7 mouse cellular contexts compared by ENCODE assay signal in the genomic region with DNA sequence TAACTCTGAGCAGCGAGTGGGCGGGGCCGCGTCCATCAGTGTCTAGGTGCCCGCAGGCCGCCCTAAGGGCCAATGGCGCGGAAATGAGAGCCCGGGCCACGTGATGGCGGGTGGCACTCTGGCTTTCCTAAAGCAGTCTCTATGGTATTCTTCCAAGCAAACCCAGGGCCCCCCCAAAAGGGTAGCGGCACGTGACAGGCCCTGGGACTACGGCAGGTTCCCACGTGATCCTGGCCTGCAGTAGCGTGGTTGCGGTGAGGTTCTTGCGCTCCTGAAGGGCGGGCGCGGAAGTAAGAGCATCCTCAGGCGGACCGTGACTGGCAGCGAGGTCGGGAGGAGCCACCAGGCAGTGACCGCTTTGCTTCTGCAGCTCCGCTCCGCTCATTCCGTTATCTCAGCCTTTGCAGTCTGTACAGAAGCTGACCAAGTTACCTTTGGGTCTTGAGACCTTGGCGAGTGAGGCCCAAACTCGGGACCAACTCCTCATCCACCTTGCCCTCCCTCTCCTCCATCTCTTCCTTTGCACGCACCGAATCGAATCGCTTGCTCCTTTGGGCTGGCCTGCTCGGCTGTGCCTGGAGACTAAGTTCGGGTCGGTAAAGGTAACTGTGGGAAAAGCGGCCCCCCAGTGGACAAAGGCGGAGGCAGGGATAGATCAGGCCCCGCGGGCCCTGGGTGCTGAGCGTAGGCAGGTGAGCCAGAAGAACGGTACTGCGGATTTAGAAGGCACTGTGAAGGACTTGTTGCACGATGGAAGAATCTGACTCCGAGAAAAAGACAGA. TPM values are rescaled to one million over a fixed set of nuclear protein-coding genes. Genes with fewer than 3 reads are reported as not detected.
DNase-seq lines count a peak whose midpoint lies in the region; ATAC-seq and TF ChIP-seq lines count a peak whose summit lies in the region.

A gene (plus strand): TSS at position 248 of the 782 bp plus-strand sequence.

- peaks cover 11% of the 10 kb centered on the region; the same call in 1 of the 2 replicates for H3K27me3 ChIP-seq in heart, embryonic 10.5 days (ENCODE audit: insufficient read depth, poor library complexity, severe bottlenecking)
- H3K27me3 ChIP-seq in kidney, embryonic 15.5 days = peaks cover 36% of the 10 kb centered on the region
- peaks cover 16% of the 10 kb centered on the region for H3K27me3 ChIP-seq in limb, embryonic 15.5 days
- no peaks in the 10 kb centered on the region for H3K27me3 ChIP-seq in midbrain, postnatal 0 days (ENCODE audit: insufficient read depth, low read length)

- H3K4me2 ChIP-seq in kidney, embryonic 15.5 days = peak within 1 kb of the TSS; percentile 72
- H3K4me2 ChIP-seq in limb, embryonic 15.5 days = peak within 1 kb of the TSS; percentile 61
- H3K4me2 ChIP-seq in midbrain, postnatal 0 days (ENCODE audit: low read depth, low read length, poor library complexity, severe bottlenecking) = peak within 1 kb of the TSS; percentile 50

- H3K9ac ChIP-seq in kidney, embryonic 15.5 days = 0 out of 2 replicates have a peak within 1 kb of the TSS, but pooled peaks have one; percentile 14
- H3K9ac ChIP-seq in limb, embryonic 15.5 days = 0 out of 2 replicates have a peak within 1 kb of the TSS, but pooled peaks have one; percentile 7
- peak within 1 kb of the TSS; percentile 51 for H3K9ac ChIP-seq in midbrain, postnatal 0 days (replicated peaks; ENCODE audit: low read length, poor library complexity, severe bottlenecking)

- H3K4me1 ChIP-seq in embryonic fibroblast, embryonic 13.5 days (ENCODE audit: control insufficient read depth, insufficient read depth, low read length) = no peaks in the 10 kb centered on the region
- H3K4me1 ChIP-seq in heart, embryonic 10.5 days = no peaks in the 10 kb centered on the region
- H3K4me1 ChIP-seq in kidney, embryonic 15.5 days = no peaks in the 10 kb centered on the region
- H3K4me1 ChIP-seq in limb, embryonic 15.5 days = no peaks in the 10 kb centered on the region
- no peaks in the 10 kb centered on the region for H3K4me1 ChIP-seq in midbrain, postnatal 0 days (ENCODE audit: insufficient read depth, low read length)

- peak; percentile 97 for DNase-seq in brain, adult 2 months (ENCODE audit: low read depth, low spot score)
- peak; percentile 87 for DNase-seq in heart, embryonic 10.5 days (ENCODE audit: low spot score)
- DNase-seq in midbrain, postnatal 0 days (ENCODE audit: low spot score) = peak; percentile 91
- DNase-seq in spleen, postnatal 10 days (ENCODE audit: low spot score in 2 of 2) = peak; percentile 22 to 72

- no peaks in the 10 kb centered on the region for H3K9me3 ChIP-seq in heart, embryonic 10.5 days
- H3K9me3 ChIP-seq in kidney, embryonic 15.5 days (replicated peaks) = no peaks in the 10 kb centered on the region
- H3K9me3 ChIP-seq in limb, embryonic 15.5 days = no peaks in the 10 kb centered on the region
- H3K9me3 ChIP-seq in midbrain, postnatal 0 days (ENCODE audit: low read length) = no peaks in the 10 kb centered on the region

- peak within 1 kb of the TSS; percentile 45 for H3K4me3 ChIP-seq in embryonic fibroblast, embryonic 13.5 days (ENCODE audit: insufficient read depth, low read length)
- peak within 1 kb of the TSS; percentile 60 for H3K4me3 ChIP-seq in heart, embryonic 10.5 days
- H3K4me3 ChIP-seq in kidney, embryonic 15.5 days (replicated peaks) = peak within 1 kb of the TSS; percentile 50
- peak within 1 kb of the TSS; percentile 46 for H3K4me3 ChIP-seq in limb, embryonic 15.5 days
- H3K4me3 ChIP-seq in midbrain, postnatal 0 days (ENCODE audit: low read depth, low read length) = peak within 1 kb of the TSS; percentile 49

- no peak within 1 kb of the TSS for H3K27ac ChIP-seq in embryonic fibroblast, embryonic 13.5 days (ENCODE audit: insufficient read depth, low read length)
- peak within 1 kb of the TSS; percentile 0; the same call in 1 of the 2 replicates for H3K27ac ChIP-seq in heart, embryonic 10.5 days
- H3K27ac ChIP-seq in kidney, embryonic 15.5 days = 0 out of 2 replicates have a peak within 1 kb of the TSS, but pooled peaks have one; percentile 18
- H3K27ac ChIP-seq in limb, embryonic 15.5 days = no peak within 1 kb of the TSS
- H3K27ac ChIP-seq in midbrain, postnatal 0 days (ENCODE audit: low read depth, low read length) = peak within 1 kb of the TSS; percentile 67

- no peak for TF ChIP-seq POLR2A in embryonic fibroblast, embryonic 13.5 days (IDR thresholded peaks at IDR 0.05; ENCODE audit: low read depth, low read length)

- TF ChIP-seq CTCF in embryonic fibroblast, embryonic 13.5 days (IDR thresholded peaks at IDR 0.05; ENCODE audit: borderline replicate concordance, insufficient read depth, low read length) = no peak
- TF ChIP-seq CTCF in midbrain, postnatal 0 days (IDR thresholded peaks at IDR 0.05) = peak; percentile 55

- 13% methylated on average over 47 of the region's 47 CpGs for WGBS in heart, embryonic 10.5 days
- WGBS in kidney, embryonic 15.5 days = 17% methylated on average over 46 of the region's 47 CpGs
- WGBS in limb, embryonic 15.5 days = 23% methylated on average over 47 of the region's 47 CpGs
- WGBS in midbrain, postnatal 0 days = 18% methylated on average over 39 of the region's 47 CpGs

- ATAC-seq in kidney, embryonic 15.5 days (replicated peaks; ENCODE audit: low FRiP score) = peak; percentile 98
- ATAC-seq in limb, embryonic 15.5 days (ENCODE audit: insufficient number of reproducible peaks, low FRiP score, low TSS enrichment, low read depth) = peak; percentile 82
- peak; percentile 99 for ATAC-seq in midbrain, postnatal 0 days (ENCODE audit: low FRiP score)

- no peaks in the 10 kb centered on the region for H3K36me3 ChIP-seq in heart, embryonic 10.5 days
- H3K36me3 ChIP-seq in kidney, embryonic 15.5 days = no peaks in the 10 kb centered on the region
- H3K36me3 ChIP-seq in limb, embryonic 15.5 days = no peaks in the 10 kb centered on the region
- no peaks in the 10 kb centered on the region for H3K36me3 ChIP-seq in midbrain, postnatal 0 days (ENCODE audit: insufficient read depth, low read length)

RNA-seq across cellular contexts. Expression of the gene that starts here (rescaled TPM):
- 0.87 and 3.8 TPM in 2 replicates for polyA plus RNA-seq in embryonic fibroblast, embryonic 13.5 days (2011; ENCODE audit: insufficient read length, low read depth, missing spikeins)
- 1.7 and 2.3 TPM in 2 replicates for polyA plus RNA-seq in heart, embryonic 10.5 days (2016; fragmentation: Nextera tagmentation; extraction: Ambion mirVana)
- 2.2 and 2.8 TPM in 2 replicates for polyA plus RNA-seq in kidney, embryonic 15.5 days (2015; fragmentation: Nextera tagmentation; extraction: Ambion mirVana)
- 1.5 and 1.8 TPM in 2 replicates for polyA plus RNA-seq in limb, embryonic 15.5 days (2015; fragmentation: Nextera tagmentation; extraction: Ambion mirVana)
- total RNA-seq in midbrain, postnatal 0 days (2014; rRNA removed) = 76.0 and 78.9 TPM in 2 replicates
- polyA plus RNA-seq in midbrain, postnatal 0 days (2015; fragmentation: Nextera tagmentation; extraction: Ambion mirVana) = 10.8 and 13.9 TPM in 2 replicates

Comparison
In these comparisons a context has a peak if more than half of its experiments do, and no peak if none do; other contexts are left out.
1. DNase-seq: peak in every context shown above with its lines; median percentile 97 in brain, adult 2 months; 91 in midbrain, postnatal 0 days; 87 in heart, embryonic 10.5 days; 47 in spleen, postnatal 10 days.
2. H3K27ac ChIP-seq: peak in heart, embryonic 10.5 days (single experiment), kidney, embryonic 15.5 days (single experiment) and midbrain, postnatal 0 days (single experiment); none in embryonic fibroblast, embryonic 13.5 days (single experiment) and limb, embryonic 15.5 days (single experiment).
3. Peak in every context shown above with its lines, with median percentiles within 50 percentile points of each other: H3K4me3 ChIP-seq, ATAC-seq, H3K4me2 ChIP-seq and H3K9ac ChIP-seq.